Comparison of ENCODE assay signal across 12 mouse cellular contexts in genomic region chrX:75323556-75323955, GRCm38 (mm10).
"Had no signal": no experiment of that assay in that cellular context is flagged by ENCODE, and none has a peak within 500 bp of the region (broad histone marks: within the 10 kb centered on the region; RNA-seq: fewer than 3 reads in every experiment).

No protein-coding gene starts in this region.

- ATAC-seq: midbrain, embryonic 16.5 days had no signal

- DNase-seq: lung, adult 18-20 months; lung, embryonic 14.5 days; lung, postnatal 10 days; lung, postnatal 4 days; midbrain, embryonic 14.5 days; retina, postnatal 1 day; right cerebral cortex, adult 18-20 months; right cerebral cortex, postnatal 14 days; thymus, adult 18-20 months; thymus, postnatal 25 days; thymus, postnatal 4 days had no signal
